Mouse (Mus musculus) layer of hippocampus, postnatal 25 days (tissue): Measurements from ENCODE around the gene Ldah. TPM values are rescaled to one million over a fixed set of nuclear protein-coding genes. Genes with fewer than 3 reads are reported as not detected.

Experiments used
- total RNA-seq, 2 experiments: library from RNA; stranded (reverse); gene quantifications; 2 replicates each; pipeline ENCODE4 v1.2.3; 2021

The Ldah gene
- total RNA-seq, 2 experiments from 2014 or later = 40.5 to 44.6 TPM

Other genes starting within 250 kb of the Ldah start
- under 1 TPM in 1 of 2 experiments, not detected in 1; 0.05 TPM for gene Apob, start 230.5 kb upstream of the Ldah start, total RNA-seq
- not detected for gene Gdf7, start 93.8 kb downstream of the Ldah start, total RNA-seq
- gene Hs1bp3, start 105.3 kb downstream of the Ldah start, total RNA-seq = 10 to 100 TPM; 11.1 to 11.3 TPM